Mouse (Mus musculus) forebrain, embryonic 11.5 days (tissue): ENCODE data around the gene Tnnc1. TPM values are rescaled to one million over a fixed set of nuclear protein-coding genes. Genes with fewer than 3 reads are reported as not detected.

ENCODE experiments used
- ATAC-seq: fragments of 200-750 bp; cut with Nextera tagmentation; replicated peaks from 2 replicates; pipeline ENCODE4 v1.8.0; 2017; ENCODE audit warnings: moderate TSS enrichment; ENCODE audit not compliant: low FRiP score
- DNase-seq: peaks from one replicate; pipeline ENCODE4 v3.0.0-alpha.2; 2017; ENCODE audit warnings: low spot score
- H3K27ac ChIP-seq: fragments of 300-500 bp; sonication (generic); 2 replicates; pipeline ENCODE4 v1.5.1; 2014; ENCODE audit warnings: low read depth, low read length
- H3K27me3 ChIP-seq: fragments of 300-500 bp; sonication (generic); 2 replicates; pipeline ENCODE4 v1.6.1; 2014; ENCODE audit warnings: mild to moderate bottlenecking, low read length, mixed read lengths; ENCODE audit not compliant: control insufficient read depth, insufficient read depth
- H3K36me3 ChIP-seq: fragments of 300-500 bp; sonication (generic); 2 replicates; pipeline ENCODE4 v1.6.1; 2014; ENCODE audit warnings: mild to moderate bottlenecking, low read length, moderate library complexity, mixed read lengths; ENCODE audit not compliant: control insufficient read depth, insufficient read depth
- H3K4me1 ChIP-seq: fragments of 300-500 bp; sonication (generic); replicated peaks from 2 replicates; pipeline ENCODE4 v1.6.1; 2014; ENCODE audit warnings: low read length, mixed read lengths; ENCODE audit not compliant: control insufficient read depth, insufficient read depth
- H3K4me2 ChIP-seq: fragments of 300-500 bp; sonication (generic); 2 replicates; pipeline ENCODE4 v1.6.1; 2014; ENCODE audit warnings: low read depth, mild to moderate bottlenecking, low read length, moderate library complexity, mixed read lengths; ENCODE audit not compliant: severe bottlenecking
- H3K4me3 ChIP-seq: fragments of 300-500 bp; sonication (generic); 2 replicates; pipeline ENCODE4 v1.5.1; 2014; ENCODE audit warnings: low read depth, low read length
- H3K9ac ChIP-seq: fragments of 300-500 bp; sonication (generic); 2 replicates; pipeline ENCODE4 v1.6.1; 2014; ENCODE audit warnings: low read length
- H3K9me3 ChIP-seq: fragments of 300-500 bp; sonication (generic); 2 replicates; pipeline ENCODE4 v1.6.1; 2016; ENCODE audit warnings: low read length, mixed read lengths; ENCODE audit not compliant: control insufficient read depth
- whole genome bisulfite sequencing: fragments of 180-500 bp; shearing (Covaris S2); extraction: QIAGEN DNeasy Blood & Tissue Kit; methylation state at CpG from one replicate; pipeline ENCODE4 v1.1.7; 2014; 5-methylcytosine and 5-hydroxymethylcytosine counted together
- polyA plus RNA-seq: library from polyadenylated mRNA; unstranded; fragments of >200 nt; fragmentation: Nextera tagmentation; extraction: Ambion mirVana; gene quantifications from 2 replicates; pipeline ENCODE4 v1.2.1, GENCODE M21; 2014

Tnnc1 gene
- polyA plus RNA-seq, 1 experiment from 2014 or later = 0.59 TPM

DNA sequence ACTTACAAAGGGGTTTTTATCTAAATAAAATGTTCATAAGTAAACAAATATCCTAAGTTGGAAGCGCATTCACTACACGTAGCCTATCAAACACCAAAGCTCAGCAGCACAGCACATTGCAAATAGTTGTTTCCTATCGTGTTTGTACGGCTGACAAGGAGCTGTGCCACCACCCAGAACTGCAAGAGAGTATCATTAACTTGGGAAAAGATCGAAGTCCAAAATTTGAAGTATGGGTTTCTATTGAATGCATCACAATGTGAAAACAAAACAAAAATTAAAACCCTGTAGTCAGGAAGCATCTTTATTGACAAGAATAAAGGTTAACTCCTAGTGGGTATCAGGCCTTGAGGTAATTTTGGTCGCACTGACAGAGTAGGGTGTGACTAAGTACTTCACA lies 40.3 kb downstream of the Tnnc1 start:
- H3K27me3 ChIP-seq = no peaks in the 10 kb centered on the region
- H3K27ac ChIP-seq = no peak overlapping the region
- WGBS = 90% methylated on average over 6 of the region's 6 CpGs
- no peak overlapping the region for H3K4me2 ChIP-seq
- no peak for DNase-seq
- H3K9ac ChIP-seq = no peak overlapping the region
- no peak for ATAC-seq
- peaks cover 6% of the 10 kb centered on the region; the same call in 1 of the 2 replicates for H3K4me1 ChIP-seq
- H3K36me3 ChIP-seq = no peaks in the 10 kb centered on the region
- H3K9me3 ChIP-seq = no peaks in the 10 kb centered on the region
- no peak overlapping the region for H3K4me3 ChIP-seq

- Histone ChIP-seq H3K9ac (peak overlapping the region; percentile 79), H3K4me3 (peak overlapping the region; percentile 80), H3K36me3 (peaks cover 6% of the 10 kb centered on the region; the same call in 1 of the 2 replicates), H3K4me1 (peaks cover 6% of the 10 kb centered on the region; the same call in 1 of the 2 replicates), H3K9me3 (no peaks in the 10 kb centered on the region), H3K4me2 (peak overlapping the region; percentile 89), H3K27me3 (no peaks in the 10 kb centered on the region), H3K27ac (peak overlapping the region; percentile 75; the same call in 1 of the 2 replicates)
- DNase-seq (no peak), ATAC-seq (peak; percentile 6)
- WGBS = 23% methylated on average over 38 of the region's 38 CpGs
These were observed 42.3 kb downstream of the Tnnc1 start for GRCm38 (mm10) chr14:31250222-31251083.

DNA sequence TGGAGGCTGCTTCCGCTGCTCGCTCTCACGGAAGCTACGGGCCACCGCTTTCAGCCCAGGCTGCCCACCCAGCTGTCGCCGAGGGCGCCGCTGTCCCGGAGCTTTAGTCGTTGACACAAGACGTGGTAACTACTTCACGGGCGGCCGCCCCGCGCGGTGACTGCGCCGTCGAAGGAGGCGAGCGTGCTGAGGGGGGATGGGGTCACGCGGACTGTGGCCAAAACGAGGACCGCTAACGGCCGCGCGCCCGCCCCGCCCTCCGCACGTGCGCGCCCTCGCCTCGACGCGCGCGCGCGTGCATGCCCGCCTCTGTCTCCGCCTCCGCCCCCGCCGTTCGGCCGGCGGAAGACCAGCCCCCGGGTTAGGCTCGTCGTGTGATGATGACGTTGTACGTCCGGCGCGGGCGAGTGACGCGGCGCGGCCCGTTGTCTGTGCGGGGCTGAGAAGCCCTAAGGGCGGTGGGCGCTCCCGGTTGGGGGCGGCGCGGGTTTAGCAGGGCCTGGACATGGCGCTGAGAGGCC lies 43.0 kb downstream of the Tnnc1 start, which contains the start of the genes Phf7 and Bap1:
Gene Phf7 (minus strand): TSS at position 234 of the 521 bp plus-strand sequence.
Gene Bap1 (plus strand): TSS at position 367 of the 521 bp plus-strand sequence.
- ATAC-seq (peak; percentile 93), DNase-seq (peak; percentile 99)
- H3K4me1 ChIP-seq = peaks cover 6% of the 10 kb centered on the region; the same call in 1 of the 2 replicates
- no peaks in the 10 kb centered on the region for H3K27me3 ChIP-seq
- H3K27ac ChIP-seq = peak within 1 kb of the TSS; percentile 75; the same call in 1 of the 2 replicates
- WGBS = under 1% methylated on average over 73 of the region's 75 CpGs
- peak within 1 kb of the TSS; percentile 89 for H3K4me2 ChIP-seq
- H3K4me3 ChIP-seq = peak within 1 kb of the TSS; percentile 80
- peak within 1 kb of the TSS; percentile 96 for H3K9ac ChIP-seq
- peaks cover 6% of the 10 kb centered on the region; the same call in 1 of the 2 replicates for H3K36me3 ChIP-seq
- H3K9me3 ChIP-seq = no peaks in the 10 kb centered on the region

GRCm38 (mm10) chr14:31251626-31252025 lies 43.5 kb downstream of the Tnnc1 start:
- no peak for DNase-seq
- under 1% methylated on average over 18 of the region's 18 CpGs for WGBS
- no peak for ATAC-seq

DNA sequence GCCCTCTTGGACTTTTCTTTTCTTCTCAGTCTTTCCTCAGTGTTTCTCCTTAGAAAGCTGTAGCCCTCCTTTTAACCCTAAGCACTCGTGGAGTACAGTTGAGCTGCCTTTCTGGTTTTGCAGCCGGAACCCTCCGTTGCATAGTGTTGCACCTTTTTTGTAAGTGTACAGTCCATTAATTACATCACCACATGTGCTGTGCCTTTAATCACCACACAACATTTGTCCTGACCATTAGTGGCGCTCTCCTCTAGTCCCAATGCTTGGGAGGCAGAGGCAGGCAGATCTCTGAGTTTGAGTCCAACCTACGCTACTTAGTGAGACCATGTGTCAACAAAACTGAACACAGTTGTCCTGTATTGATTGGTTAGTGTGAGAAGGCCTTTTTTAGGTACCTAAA lies 44.0 kb downstream of the Tnnc1 start:
- H3K36me3 ChIP-seq = peaks cover 15% of the 10 kb centered on the region
- no peak overlapping the region for H3K27ac ChIP-seq
- 91% methylated on average over 5 of the region's 5 CpGs for WGBS
- H3K4me2 ChIP-seq = peak overlapping the region; percentile 89
- H3K9ac ChIP-seq = peak overlapping the region; percentile 96
- H3K4me1 ChIP-seq = peaks cover 6% of the 10 kb centered on the region; the same call in 1 of the 2 replicates
- no peaks in the 10 kb centered on the region for H3K9me3 ChIP-seq
- H3K4me3 ChIP-seq = peak overlapping the region; percentile 80
- DNase-seq (no peak), ATAC-seq (no peak)
- H3K27me3 ChIP-seq = no peaks in the 10 kb centered on the region

More at GRCm38 (mm10) chr14:31251626-31252025, 43.5 kb downstream of the Tnnc1 start:
- no peaks in the 10 kb centered on the region for H3K9me3 ChIP-seq
- peak overlapping the region; percentile 89 for H3K4me2 ChIP-seq
- no peak overlapping the region for H3K27ac ChIP-seq
- H3K36me3 ChIP-seq = peaks cover 11% of the 10 kb centered on the region; the same call in 1 of the 2 replicates
- peaks cover 6% of the 10 kb centered on the region; the same call in 1 of the 2 replicates for H3K4me1 ChIP-seq
- H3K4me3 ChIP-seq = peak overlapping the region; percentile 80
- peak overlapping the region; percentile 96 for H3K9ac ChIP-seq
- H3K27me3 ChIP-seq = no peaks in the 10 kb centered on the region

DNA sequence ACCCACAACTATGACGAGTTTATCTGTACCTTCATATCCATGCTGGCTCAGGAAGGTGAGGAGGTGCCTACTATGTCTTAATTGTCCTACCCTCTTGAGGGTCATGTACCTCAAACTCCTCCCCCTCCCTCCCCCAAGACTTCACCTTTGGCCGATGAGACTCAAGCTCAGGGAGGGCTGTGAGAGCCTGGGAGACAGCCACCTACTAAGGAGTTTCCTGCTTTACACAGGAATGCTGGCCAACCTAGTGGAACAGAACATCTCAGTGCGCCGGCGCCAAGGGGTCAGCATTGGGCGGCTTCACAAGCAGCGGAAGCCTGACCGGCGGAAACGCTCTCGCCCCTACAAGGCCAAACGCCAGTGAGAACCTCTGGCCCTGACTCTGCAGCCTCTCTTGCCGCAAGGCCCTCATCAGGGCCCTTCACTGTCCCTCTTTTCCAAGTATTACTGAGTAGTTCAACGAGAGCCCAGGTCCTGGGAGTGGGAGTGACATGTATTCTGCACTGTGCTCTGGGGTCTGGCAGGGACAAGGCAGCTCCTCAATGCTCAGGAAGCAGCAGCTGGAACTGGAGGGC lies 50.5 kb downstream of the Tnnc1 start:
- WGBS = 95% methylated on average over 14 of the region's 14 CpGs
- no peak overlapping the region for H3K9ac ChIP-seq
- H3K4me2 ChIP-seq = no peak overlapping the region
- no peaks in the 10 kb centered on the region for H3K9me3 ChIP-seq
- ATAC-seq (no peak), DNase-seq (no peak)
- H3K27me3 ChIP-seq = no peaks in the 10 kb centered on the region
- H3K27ac ChIP-seq = no peak overlapping the region
- no peak overlapping the region for H3K4me3 ChIP-seq
- peaks cover 29% of the 10 kb centered on the region for H3K36me3 ChIP-seq
- no peaks in the 10 kb centered on the region for H3K4me1 ChIP-seq

DNA sequence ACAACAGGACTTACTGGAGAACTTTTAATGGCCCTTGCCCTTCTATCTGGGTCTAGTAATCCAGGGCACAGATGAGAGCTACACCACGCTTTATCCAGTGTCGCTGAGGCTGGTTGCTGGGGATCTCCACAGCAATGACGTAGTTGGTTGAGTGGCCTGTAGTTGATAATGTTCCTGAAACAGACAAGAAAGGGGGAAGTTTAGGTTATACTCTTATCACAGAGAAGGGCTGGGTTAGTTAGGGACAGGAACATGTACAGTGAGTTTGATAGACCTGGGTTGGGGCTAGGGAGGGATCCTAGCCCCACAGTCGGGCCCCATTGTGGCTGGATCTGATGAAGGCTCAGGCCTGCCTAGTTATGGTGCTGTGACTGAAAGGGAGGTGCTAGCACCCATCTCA lies 52.3 kb downstream of the Tnnc1 start:
- no peak for DNase-seq
- 91% methylated on average over 4 of the region's 4 CpGs for WGBS
- H3K27me3 ChIP-seq = no peaks in the 10 kb centered on the region
- ATAC-seq = no peak
- no peaks in the 10 kb centered on the region for H3K9me3 ChIP-seq
- no peak overlapping the region for H3K9ac ChIP-seq
- no peak overlapping the region for H3K4me3 ChIP-seq
- H3K36me3 ChIP-seq = peaks cover 24% of the 10 kb centered on the region
- H3K4me2 ChIP-seq = no peak overlapping the region
- H3K4me1 ChIP-seq = no peaks in the 10 kb centered on the region
- no peak overlapping the region for H3K27ac ChIP-seq

GRCm38 (mm10) chr14:31260932-31261331 lies 52.8 kb downstream of the Tnnc1 start:
- WGBS = 94% methylated on average over 9 of the region's 9 CpGs
- Histone ChIP-seq H3K9me3 (no peaks in the 10 kb centered on the region), H3K4me2 (no peak overlapping the region), H3K4me3 (no peak overlapping the region), H3K27ac (no peak overlapping the region), H3K36me3 (peaks cover 24% of the 10 kb centered on the region), H3K4me1 (no peaks in the 10 kb centered on the region), H3K27me3 (no peaks in the 10 kb centered on the region), H3K9ac (no peak overlapping the region)
- DNase-seq (no peak), ATAC-seq (no peak)
